Mouse (Mus musculus): ENCODE results near the gene Zbtb4. TPM values are rescaled to one million over a fixed set of nuclear protein-coding genes. Genes with fewer than 3 reads are reported as not detected.

The Zbtb4 gene
- total RNA-seq, 2 experiments from 2014 or later, result 71.1 to 86.9 TPM

DNA sequence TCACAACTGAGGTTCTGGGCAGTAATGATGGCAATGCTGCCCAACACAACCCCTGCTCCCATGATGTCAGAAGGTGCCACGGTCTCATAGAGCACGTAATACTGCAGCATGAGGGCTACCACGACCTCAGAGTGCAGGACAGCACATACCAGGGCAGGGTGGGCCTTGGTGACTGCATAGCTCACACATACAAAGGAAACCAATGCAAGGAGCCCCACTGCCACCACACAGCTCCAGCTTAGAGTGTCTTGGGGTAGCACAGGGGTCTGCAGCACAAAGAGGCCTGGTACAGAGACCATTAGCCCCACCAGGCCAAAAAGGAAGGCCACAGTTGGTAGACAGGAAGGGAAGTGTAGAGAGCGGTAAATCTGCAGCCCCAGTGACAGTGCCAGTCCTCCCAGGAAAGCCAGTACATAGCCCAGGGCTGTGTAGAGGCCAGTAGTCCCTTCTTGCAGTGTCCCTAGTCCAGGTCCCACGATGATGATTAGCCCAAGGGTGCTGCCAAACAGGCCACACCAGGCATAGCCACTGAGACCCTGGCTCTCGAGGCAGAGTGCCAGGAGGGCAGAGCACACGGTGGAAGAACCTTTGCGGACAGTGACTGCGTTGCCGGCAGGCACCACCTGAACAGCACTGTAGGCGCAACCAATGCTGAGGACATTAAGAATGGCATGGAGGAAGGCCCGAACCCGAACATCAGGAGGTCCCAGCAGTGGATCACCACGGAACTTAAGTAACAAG, 5.4 kb upstream of the Zbtb4 start:
- intact Hi-C loops (cut with DNase I), result no loop called here
- DNase-seq (ENCODE audit: low spot score in 2 of 2), result no peak

DNA sequence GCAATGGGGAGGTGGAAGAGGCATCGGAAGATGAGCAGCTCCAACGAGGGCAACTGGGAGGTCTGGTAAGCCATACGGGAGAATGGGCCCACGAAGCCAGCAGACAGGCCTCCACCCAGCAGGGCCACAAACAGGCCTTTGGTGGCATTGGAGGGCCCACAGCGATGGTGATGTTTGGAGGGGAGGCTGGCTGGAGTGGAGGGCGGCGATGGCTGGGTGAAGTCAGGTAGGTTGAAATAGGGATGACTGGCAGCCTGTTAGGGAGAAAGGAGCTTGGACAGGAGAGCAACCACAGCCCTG, 4.9 kb upstream of the Zbtb4 start:
- no peak for DNase-seq (ENCODE audit: low spot score in 2 of 2)
- intact Hi-C loops (cut with DNase I), result no loop called here

DNA sequence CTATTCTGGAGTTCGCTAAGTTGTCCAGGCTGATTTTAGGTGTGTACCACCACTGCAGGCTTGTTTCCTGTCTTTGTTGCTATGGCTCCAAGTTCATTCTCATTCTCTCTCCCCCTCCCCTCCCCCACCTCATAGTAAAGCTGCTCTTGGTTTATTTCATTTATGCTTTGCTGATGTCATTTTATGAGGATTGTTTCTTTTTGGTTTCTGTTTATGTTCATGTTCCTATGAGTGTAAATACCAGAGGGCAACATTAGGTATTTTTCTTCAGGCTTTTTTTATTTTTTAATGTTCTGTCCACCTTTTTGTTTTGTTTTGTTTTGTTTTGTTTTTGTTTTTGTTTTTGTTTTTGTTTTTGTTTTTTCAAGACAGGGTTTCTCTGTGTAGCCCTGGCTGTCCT, 3.8 kb upstream of the Zbtb4 start, which contains the start of gene Slc35g3:
Gene Slc35g3, minus strand, starts transcription at position 101 of the 400 bp plus-strand sequence.
- intact Hi-C loops (cut with DNase I), result no loop called here
- DNase-seq (ENCODE audit: low spot score in 2 of 2), result no peak

DNA sequence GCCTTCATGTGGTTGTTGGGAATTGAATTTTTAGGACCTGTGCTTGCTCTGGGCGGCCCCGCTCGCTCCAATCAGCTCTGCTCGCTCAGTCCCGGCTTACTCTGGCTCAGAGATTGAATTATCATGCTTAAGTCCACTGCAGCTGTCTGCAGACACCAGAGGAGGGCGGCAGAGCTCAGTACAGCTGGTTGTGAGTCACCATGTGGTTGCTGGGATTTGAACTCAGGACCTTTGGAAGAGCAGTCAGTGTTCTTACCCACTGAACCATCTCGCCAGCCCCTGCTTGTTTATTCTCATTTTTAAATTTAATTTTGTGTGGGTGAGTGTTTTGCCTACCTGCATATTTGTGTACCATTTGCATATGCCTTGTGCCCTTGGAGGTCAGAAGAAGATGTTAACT, 2.2 kb upstream of the Zbtb4 start:
- intact Hi-C loops (cut with DNase I), result no loop called here
- DNase-seq (ENCODE audit: low spot score in 2 of 2), result no peak

GRCm38 (mm10) chr11:69766126-69766609, 456 bp downstream of the Zbtb4 start:
- intact Hi-C loops (cut with DNase I), result no loop called here
- peak; percentile 71 to 82 for DNase-seq (ENCODE audit: low spot score in 2 of 2)

DNA sequence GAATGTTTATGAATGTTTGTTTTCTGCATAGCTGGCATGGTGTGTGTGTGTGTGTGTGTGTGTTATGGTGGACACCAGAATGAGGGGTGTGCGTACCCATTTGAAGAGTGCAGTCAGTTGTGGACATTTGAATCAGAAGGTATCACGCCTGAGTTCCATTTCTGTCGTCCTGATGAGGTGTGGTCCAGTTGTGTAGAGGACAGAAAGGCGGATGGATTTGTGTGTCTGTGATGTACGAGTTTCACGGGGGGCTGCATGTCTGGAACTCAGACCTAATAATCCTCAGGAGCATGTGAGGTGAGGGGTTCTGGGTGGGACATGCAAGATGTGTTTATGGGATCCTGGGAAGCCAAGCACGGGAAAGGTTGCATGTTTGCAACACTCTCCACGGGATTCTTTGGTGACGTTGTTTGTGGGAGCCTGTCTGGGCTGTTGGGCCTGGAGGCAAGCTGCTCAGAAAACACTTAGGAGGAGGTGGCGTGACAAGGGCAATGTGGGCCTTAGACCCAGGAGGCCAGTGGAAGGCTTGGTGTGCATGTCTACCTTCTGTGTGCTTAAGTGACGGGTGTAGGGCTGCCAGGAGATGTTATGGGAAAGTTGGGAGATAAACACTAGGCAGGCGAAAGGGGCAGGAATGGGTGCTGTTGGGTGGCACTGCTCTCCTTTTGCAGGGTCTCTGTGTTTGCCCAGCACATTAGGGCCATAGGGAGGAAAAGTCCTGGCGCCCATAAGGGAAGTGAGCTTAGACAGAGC, 1.3 kb downstream of the Zbtb4 start:
- intact Hi-C loops (cut with DNase I), result no loop called here

GRCm38 (mm10) chr11:69767625-69767909, 1.9 kb downstream of the Zbtb4 start:
- intact Hi-C loops (cut with DNase I), result no loop called here
- DNase-seq (ENCODE audit: low spot score in 2 of 2), result no peak

More for the DNA sequence above, 1.3 kb downstream of the Zbtb4 start:
- DNase-seq (ENCODE audit: low spot score in 2 of 2), result no peak

- DNase-seq (ENCODE audit: low spot score in 2 of 2), result no peak
These were observed 9.2 kb downstream of the Zbtb4 start for GRCm38 (mm10) chr11:69774961-69775360.

DNA sequence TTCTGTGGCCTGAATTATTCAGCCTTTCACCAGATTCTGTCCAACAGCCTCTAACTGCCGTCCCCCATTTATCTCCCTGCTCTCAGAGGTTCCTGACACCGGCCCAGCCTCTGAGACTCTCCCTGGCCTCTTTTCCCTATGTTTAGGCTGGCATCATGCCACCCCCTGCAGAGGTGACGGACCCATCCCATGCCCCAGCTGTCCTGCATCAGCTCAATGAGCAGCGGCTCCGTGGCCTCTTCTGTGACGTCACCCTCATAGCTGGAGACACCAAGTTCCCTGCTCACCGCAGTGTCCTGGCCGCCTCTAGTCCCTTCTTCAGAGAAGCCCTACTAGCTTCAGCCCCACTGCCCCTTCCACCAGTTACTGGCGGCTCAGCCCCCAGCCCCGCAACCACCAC, 10.0 kb downstream of the Zbtb4 start:
- DNase-seq (ENCODE audit: low spot score in 2 of 2), result no peak
- intact Hi-C loops (cut with DNase I), result no loop called here

More at GRCm38 (mm10) chr11:69774961-69775360, 9.2 kb downstream of the Zbtb4 start:
- intact Hi-C loops (cut with DNase I), result no loop called here

DNA sequence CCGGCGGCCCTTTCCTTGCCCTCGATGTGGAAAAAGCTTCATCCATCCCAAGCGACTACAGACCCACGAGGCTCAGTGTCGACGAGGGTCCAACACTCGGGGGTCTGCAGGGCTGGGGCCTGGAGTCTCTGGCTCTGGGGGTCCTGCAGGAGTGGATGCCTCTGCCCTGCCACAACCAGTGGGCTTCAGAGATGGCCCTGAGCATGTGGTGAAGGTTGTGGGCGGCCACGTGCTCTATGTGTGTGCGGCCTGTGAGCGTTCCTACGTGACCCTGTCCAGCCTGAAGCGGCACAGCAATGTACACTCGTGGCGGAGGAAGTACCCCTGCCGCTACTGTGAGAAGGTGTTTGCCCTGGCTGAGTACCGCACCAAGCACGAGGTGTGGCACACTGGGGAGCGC, 10.8 kb downstream of the Zbtb4 start:
- intact Hi-C loops (cut with DNase I), result no loop called here

DNA sequence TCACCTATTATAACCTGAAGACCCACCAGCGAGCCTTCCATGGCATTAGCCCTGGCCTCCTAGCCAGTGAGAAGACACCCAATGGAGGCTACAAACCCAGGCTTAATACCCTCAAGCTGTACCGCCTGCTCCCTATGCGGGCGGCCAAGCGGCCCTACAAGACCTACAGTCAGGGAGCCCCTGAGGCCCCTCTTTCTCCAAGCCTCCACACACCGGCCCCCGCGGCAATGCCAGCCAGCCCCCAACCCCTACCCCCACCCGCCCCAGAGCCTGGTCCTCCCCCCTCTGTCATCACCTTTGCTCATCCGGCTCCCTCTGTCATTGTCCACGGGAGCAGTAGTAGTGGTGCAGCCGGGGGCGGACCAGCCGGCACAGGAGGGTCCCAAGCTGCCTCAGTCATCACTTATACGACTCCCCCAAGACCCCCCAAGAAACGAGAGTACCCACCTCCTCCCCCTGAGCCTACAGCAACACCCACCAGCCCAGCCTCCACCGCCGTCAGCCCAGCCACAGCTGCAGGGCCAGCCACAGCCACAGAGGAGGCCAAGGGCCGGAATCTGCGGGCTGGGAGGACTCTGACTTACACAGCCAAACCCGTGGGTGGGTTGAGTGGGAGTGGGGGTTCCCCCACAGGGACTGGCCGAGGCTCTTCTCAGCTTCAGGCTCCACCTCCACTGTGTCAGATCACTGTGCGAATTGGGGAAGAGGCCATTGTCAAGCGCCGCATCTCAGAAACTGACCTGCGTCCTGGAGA, 12.0 kb downstream of the Zbtb4 start:
- intact Hi-C loops (cut with DNase I), result no loop called here
- DNase-seq (ENCODE audit: low spot score in 2 of 2), result no peak

More for the DNA sequence above, 10.8 kb downstream of the Zbtb4 start:
- DNase-seq (ENCODE audit: low spot score in 2 of 2), result no peak

DNA sequence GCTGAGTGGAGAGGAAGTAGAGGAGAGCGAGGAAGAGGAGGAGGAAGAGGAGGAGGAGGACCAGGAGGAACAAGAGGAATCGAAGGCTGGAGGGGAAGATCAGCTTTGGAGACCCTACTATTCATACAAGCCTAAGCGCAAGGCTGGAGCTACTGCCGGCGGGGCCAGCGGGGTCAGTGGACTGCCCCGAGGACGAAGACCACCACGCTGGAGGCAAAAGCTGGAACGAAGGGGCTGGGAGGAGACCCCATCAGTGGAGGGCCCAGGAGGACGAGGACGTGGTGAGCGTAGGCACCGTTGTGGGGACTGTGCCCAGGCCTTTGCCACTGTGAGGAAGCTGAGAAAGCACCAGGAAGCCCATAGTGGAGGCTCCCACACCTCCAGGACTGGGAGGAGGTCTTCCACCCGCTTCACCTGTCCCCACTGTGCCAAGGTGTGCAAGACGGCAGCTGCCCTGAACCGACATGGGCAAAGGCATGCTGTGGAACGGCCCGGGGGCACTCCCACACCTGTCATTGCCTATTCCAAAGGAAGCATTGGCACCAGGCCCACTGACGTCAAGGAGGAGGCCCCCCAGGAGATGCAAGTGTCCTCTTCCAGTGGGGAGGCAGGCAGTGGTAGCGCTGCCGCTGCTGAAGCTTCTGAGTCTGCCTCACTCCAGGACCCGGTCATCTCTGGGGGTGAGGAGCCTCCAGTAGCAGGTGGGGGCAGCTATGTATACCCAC, 12.7 kb downstream of the Zbtb4 start:
- intact Hi-C loops (cut with DNase I), result no loop called here

GRCm38 (mm10) chr11:69778985-69779384, 13.3 kb downstream of the Zbtb4 start:
- no peak for DNase-seq (ENCODE audit: low spot score in 2 of 2)
- intact Hi-C loops (cut with DNase I), result no loop called here

More for the DNA sequence above, 12.7 kb downstream of the Zbtb4 start:
- no peak for DNase-seq (ENCODE audit: low spot score in 2 of 2)

DNA sequence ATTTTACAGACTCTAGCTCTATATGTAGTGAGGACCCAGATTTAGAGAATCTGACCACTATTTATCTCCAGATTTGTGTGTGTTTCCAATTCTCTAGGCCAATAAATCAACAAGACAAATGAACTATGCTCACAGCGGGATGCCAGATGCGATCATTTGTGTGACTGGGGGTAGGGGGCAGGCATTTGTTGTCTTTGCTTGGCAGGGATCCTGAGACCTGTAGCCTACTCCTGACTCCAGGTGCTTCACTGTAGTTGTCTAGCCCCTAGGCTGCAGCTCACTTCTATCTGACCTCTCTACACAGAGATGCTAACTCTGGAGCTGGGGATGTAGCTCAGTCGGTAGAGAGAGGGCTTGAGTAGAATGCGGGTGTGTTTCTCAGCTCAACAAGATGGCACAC, 16.1 kb downstream of the Zbtb4 start:
- no peak for DNase-seq (ENCODE audit: low spot score in 2 of 2)
- intact Hi-C loops (cut with DNase I), result no loop called here

DNA sequence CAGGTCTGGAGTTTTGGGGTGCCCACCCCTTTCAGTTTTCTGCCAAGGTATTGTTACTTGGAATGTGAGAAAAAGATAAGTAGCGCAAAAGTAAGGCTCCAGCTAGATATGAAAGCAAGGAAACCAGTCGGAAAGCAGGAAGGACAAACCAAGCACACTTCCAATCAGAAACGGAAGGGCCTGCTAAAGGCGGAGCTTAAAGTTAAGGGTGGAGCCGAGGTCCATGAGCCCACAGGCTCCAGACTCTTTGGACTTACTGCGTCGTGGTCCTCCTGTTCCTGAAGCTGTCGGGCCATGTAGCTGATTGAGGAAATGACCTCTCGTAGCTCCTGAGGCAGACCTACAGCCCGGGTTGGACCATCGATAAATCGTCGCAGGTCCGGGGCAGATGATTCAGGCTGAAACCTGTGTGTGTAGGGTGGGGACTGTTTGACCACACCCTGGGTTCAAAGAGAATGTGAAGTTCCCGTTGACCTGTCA, 19.1 kb downstream of the Zbtb4 start:
- DNase-seq (ENCODE audit: low spot score in 2 of 2), result no peak
- intact Hi-C loops (cut with DNase I), result no loop called here

DNA sequence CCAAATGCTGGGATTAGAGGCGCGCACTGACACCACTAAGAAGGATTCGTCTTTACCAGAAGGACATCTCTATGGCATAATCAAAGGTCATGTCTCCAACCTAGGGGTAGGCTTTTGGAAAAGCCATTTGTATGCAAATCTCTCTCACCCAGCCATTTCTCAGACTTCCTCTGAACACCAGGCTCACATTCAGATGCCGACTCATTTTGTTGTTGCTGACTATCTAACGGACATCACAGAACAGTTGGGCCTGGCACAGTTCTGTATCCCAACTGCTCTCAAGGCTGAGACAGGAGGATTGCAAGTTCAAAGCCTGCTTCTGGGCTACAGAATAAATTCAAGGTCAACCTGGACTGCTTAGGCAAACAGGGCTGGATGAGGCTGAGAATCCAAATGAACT, 21.6 kb downstream of the Zbtb4 start:
- intact Hi-C loops (cut with DNase I), result no loop called here
- no peak for DNase-seq (ENCODE audit: low spot score in 2 of 2)

GRCm38 (mm10) chr11:69789431-69789830, 23.7 kb downstream of the Zbtb4 start:
- intact Hi-C loops (cut with DNase I), result no loop called here

DNA sequence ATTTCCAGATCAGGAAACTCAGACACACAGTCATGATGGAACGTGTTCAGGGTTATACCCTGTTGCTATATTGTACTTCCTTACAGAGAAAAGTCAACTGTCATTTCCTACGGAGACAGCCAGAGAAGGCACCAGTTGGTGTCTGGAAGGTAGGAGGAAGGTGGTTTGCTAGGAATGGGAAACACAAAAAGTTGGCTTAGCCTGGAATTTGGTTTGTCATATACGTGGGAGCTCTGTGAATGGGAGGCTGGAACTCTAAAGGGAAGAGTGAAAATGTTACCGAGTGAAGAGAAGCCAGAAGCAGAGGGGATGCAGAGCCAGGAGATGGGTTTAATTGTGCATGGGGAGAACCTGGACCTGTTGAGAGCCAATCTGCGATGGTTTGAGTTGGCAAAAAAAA, 25.7 kb downstream of the Zbtb4 start:
- DNase-seq (ENCODE audit: low spot score in 2 of 2), result no peak
- intact Hi-C loops (cut with DNase I), result no loop called here

More at GRCm38 (mm10) chr11:69789431-69789830, 23.7 kb downstream of the Zbtb4 start:
- DNase-seq (ENCODE audit: low spot score in 2 of 2), result no peak

- intact Hi-C loops (cut with DNase I), result no loop called here
- no peak for DNase-seq (ENCODE audit: low spot score in 2 of 2)
These were observed 27.7 kb downstream of the Zbtb4 start for GRCm38 (mm10) chr11:69793429-69793828.
